Mouse (Mus musculus): ENCODE measurements around the gene Pbxip1.

Gene Pbxip1

GRCm38 (mm10) chr3:89432606-89433005 is 3.9 kb upstream of the Pbxip1 start:
- no peak for DNase-seq (ENCODE audit: low read depth, low spot score)

- DNase-seq (ENCODE audit: low read depth, low spot score): no peak
Observed at GRCm38 (mm10) chr3:89434532-89434931, 2.0 kb upstream of the Pbxip1 start.

- DNase-seq (ENCODE audit: low read depth, low spot score): no peak
Observed at GRCm38 (mm10) chr3:89435041-89435440, 1.5 kb upstream of the Pbxip1 start.

- DNase-seq (ENCODE audit: low read depth, low spot score): no peak
Observed at GRCm38 (mm10) chr3:89437269-89437668, 763 bp downstream of the Pbxip1 start.

- DNase-seq (ENCODE audit: low read depth, low spot score): no peak
Observed at GRCm38 (mm10) chr3:89440691-89441090, 4.2 kb downstream of the Pbxip1 start.

GRCm38 (mm10) chr3:89448720-89449537 is 12.4 kb downstream of the Pbxip1 start:
- no peak for DNase-seq (ENCODE audit: low read depth, low spot score)

- DNase-seq (ENCODE audit: low read depth, low spot score): no peak
Observed at GRCm38 (mm10) chr3:89449541-89449940, 13.0 kb downstream of the Pbxip1 start.

GRCm38 (mm10) chr3:89451916-89452315 is 15.4 kb downstream of the Pbxip1 start:
- no peak for DNase-seq (ENCODE audit: low read depth, low spot score)

- DNase-seq (ENCODE audit: low read depth, low spot score): no peak
Observed at GRCm38 (mm10) chr3:89454401-89455177, 18.1 kb downstream of the Pbxip1 start, which contains the start of gene Pmvk. TSS of gene Pmvk (plus strand) at chr3:89454541.

GRCm38 (mm10) chr3:89455786-89456285 is 19.3 kb downstream of the Pbxip1 start:
- DNase-seq (ENCODE audit: low read depth, low spot score): no peak

- DNase-seq (ENCODE audit: low read depth, low spot score): no peak
Observed at GRCm38 (mm10) chr3:89456726-89457665, 20.5 kb downstream of the Pbxip1 start.

- DNase-seq (ENCODE audit: low read depth, low spot score): no peak
Observed at GRCm38 (mm10) chr3:89458372-89458964, 22.0 kb downstream of the Pbxip1 start.

- peak; percentile 78 for DNase-seq (ENCODE audit: low read depth, low spot score)
Observed at GRCm38 (mm10) chr3:89458965-89459807, 22.7 kb downstream of the Pbxip1 start.

GRCm38 (mm10) chr3:89468268-89468667 is 31.8 kb downstream of the Pbxip1 start:
- DNase-seq (ENCODE audit: low read depth, low spot score): no peak

- DNase-seq (ENCODE audit: low read depth, low spot score): no peak
Observed at GRCm38 (mm10) chr3:89472280-89472679, 35.8 kb downstream of the Pbxip1 start.

GRCm38 (mm10) chr3:89473838-89474237 is 37.3 kb downstream of the Pbxip1 start:
- DNase-seq (ENCODE audit: low read depth, low spot score): no peak

GRCm38 (mm10) chr3:89479055-89479454 is 42.5 kb downstream of the Pbxip1 start:
- no peak for DNase-seq (ENCODE audit: low read depth, low spot score)

GRCm38 (mm10) chr3:89481488-89481887 is 45.0 kb downstream of the Pbxip1 start:
- DNase-seq (ENCODE audit: low read depth, low spot score): no peak

- no peak for DNase-seq (ENCODE audit: low read depth, low spot score)
Observed at GRCm38 (mm10) chr3:89482249-89482648, 45.7 kb downstream of the Pbxip1 start.

Measured in brain, embryonic 18.5 days (tissue).